Mouse (Mus musculus) kidney, embryonic 14.5 days (tissue): Measurements from ENCODE around the gene Vapb. TPM values are rescaled to one million over a fixed set of nuclear protein-coding genes. Genes with fewer than 3 reads are reported as not detected.

Experiments used
- ATAC-seq: fragments of 200-750 bp; cut with Nextera tagmentation; 2 replicates; pipeline ENCODE4 v1.8.0; 2017; ENCODE audit warnings: moderate number of reproducible peaks, mild to moderate bottlenecking, moderate TSS enrichment, moderate library complexity; ENCODE audit not compliant: low FRiP score, low TSS enrichment
- H3K27ac ChIP-seq: fragments of 300-500 bp; sonication (generic); 2 replicates; pipeline ENCODE4 v1.5.1; 2014; ENCODE audit warnings: low read depth, mild to moderate bottlenecking, low read length, moderate library complexity, mixed read lengths
- H3K27me3 ChIP-seq: fragments of 300-500 bp; sonication (generic); 2 replicates; pipeline ENCODE4 v1.6.1; 2014; ENCODE audit warnings: mild to moderate bottlenecking, low read length; ENCODE audit not compliant: control insufficient read depth, insufficient read depth
- H3K36me3 ChIP-seq: fragments of 300-500 bp; sonication (generic); 2 replicates; pipeline ENCODE4 v1.6.1; 2014; ENCODE audit warnings: low read length, mixed read lengths; ENCODE audit not compliant: control insufficient read depth, insufficient read depth
- H3K4me1 ChIP-seq: fragments of 300-500 bp; sonication (generic); 2 replicates; pipeline ENCODE4 v1.6.1; 2014; ENCODE audit warnings: low read length, mixed read lengths; ENCODE audit not compliant: control insufficient read depth, insufficient read depth
- H3K4me2 ChIP-seq: fragments of 300-500 bp; sonication (generic); replicated peaks from 2 replicates; pipeline ENCODE4 v1.6.1; 2014; ENCODE audit warnings: low read depth, mild to moderate bottlenecking, low read length
- H3K4me3 ChIP-seq: fragments of 300-500 bp; sonication (generic); 2 replicates; pipeline ENCODE4 v1.5.1; 2014; ENCODE audit warnings: mild to moderate bottlenecking, low read length
- H3K9ac ChIP-seq: fragments of 300-500 bp; sonication (generic); 2 replicates; pipeline ENCODE4 v1.6.1; 2014; ENCODE audit warnings: low read depth, mild to moderate bottlenecking, low read length, moderate library complexity
- H3K9me3 ChIP-seq: fragments of 300-500 bp; sonication (generic); 2 replicates; pipeline ENCODE4 v1.6.1; 2016; ENCODE audit warnings: low read length; ENCODE audit not compliant: control insufficient read depth
- WGBS: fragments of 180-500 bp; shearing (Covaris S2); extraction: QIAGEN DNeasy Blood & Tissue Kit; methylation state at CpG from one replicate; pipeline ENCODE4 v1.1.7; 2014; 5-methylcytosine and 5-hydroxymethylcytosine counted together
- microRNA-seq: library from miRNA; unstranded; fragments of <30 nt; microRNA quantifications from one replicate; pipeline ENCODE4, GENCODE M21; 2016
- polyA plus RNA-seq: library from polyadenylated mRNA; unstranded; fragments of >200 nt; fragmentation: Nextera tagmentation; extraction: Ambion mirVana; gene quantifications from 2 replicates; pipeline ENCODE4 v1.2.1, GENCODE M21; 2014

The Vapb gene
- polyA plus RNA-seq, 1 experiment from 2014 or later = 9.3 TPM

GRCm38 (mm10) chr2:173826287-173826686 lies 89.0 kb downstream of the Vapb start:
- Histone ChIP-seq H3K9me3 (no peaks in the 10 kb centered on the region), H3K27me3 (no peaks in the 10 kb centered on the region), H3K4me1 (no peaks in the 10 kb centered on the region), H3K36me3 (no peaks in the 10 kb centered on the region), H3K4me3 (no peak overlapping the region), H3K4me2 (no peak overlapping the region), H3K27ac (no peak overlapping the region), H3K9ac (no peak overlapping the region)
- ATAC-seq = no peak
- 91% methylated on average over 4 of the region's 4 CpGs for WGBS

GRCm38 (mm10) chr2:173827228-173827627 lies 89.9 kb downstream of the Vapb start:
- ATAC-seq = no peak
- H3K36me3 ChIP-seq = no peaks in the 10 kb centered on the region
- no peaks in the 10 kb centered on the region for H3K4me1 ChIP-seq
- H3K4me3 ChIP-seq = no peak overlapping the region
- WGBS = 94% methylated on average over 9 of the region's 9 CpGs
- H3K4me2 ChIP-seq = no peak overlapping the region
- no peaks in the 10 kb centered on the region for H3K9me3 ChIP-seq
- no peak overlapping the region for H3K9ac ChIP-seq
- no peaks in the 10 kb centered on the region for H3K27me3 ChIP-seq
- H3K27ac ChIP-seq = no peak overlapping the region

DNA sequence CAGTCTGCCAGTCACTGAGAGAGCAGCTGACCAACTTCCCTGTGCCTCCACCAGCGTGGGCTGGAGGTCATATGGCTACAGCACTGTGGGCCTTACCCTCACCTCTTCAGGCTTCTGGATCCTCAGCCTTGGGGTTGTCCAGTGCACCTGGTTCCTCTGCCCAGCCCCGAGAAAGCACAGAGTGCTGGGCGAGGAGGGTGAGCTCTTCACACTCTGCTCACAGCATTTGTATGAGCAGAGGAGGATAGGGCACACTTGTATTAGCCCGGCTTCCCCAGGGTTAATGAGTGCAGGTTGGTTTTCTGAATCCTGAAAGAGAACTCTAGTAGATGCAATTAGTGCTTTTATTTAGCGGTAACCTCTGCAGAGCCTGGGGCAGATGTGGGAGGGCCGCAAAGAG lies 90.8 kb downstream of the Vapb start:
- Histone ChIP-seq H3K4me3 (no peak overlapping the region), H3K27me3 (no peaks in the 10 kb centered on the region), H3K36me3 (no peaks in the 10 kb centered on the region), H3K9me3 (no peaks in the 10 kb centered on the region), H3K27ac (no peak overlapping the region), H3K4me2 (no peak overlapping the region), H3K9ac (no peak overlapping the region), H3K4me1 (no peaks in the 10 kb centered on the region)
- ATAC-seq = no peak
- WGBS = 74% methylated on average over 6 of the region's 6 CpGs

- H3K9me3 ChIP-seq = no peaks in the 10 kb centered on the region
- H3K4me1 ChIP-seq = no peaks in the 10 kb centered on the region
- WGBS = 81% methylated on average over 7 of the region's 7 CpGs
- no peak overlapping the region for H3K27ac ChIP-seq
- no peak overlapping the region for H3K4me2 ChIP-seq
- H3K9ac ChIP-seq = no peak overlapping the region
- no peak overlapping the region for H3K4me3 ChIP-seq
- no peaks in the 10 kb centered on the region for H3K27me3 ChIP-seq
- H3K36me3 ChIP-seq = no peaks in the 10 kb centered on the region
- ATAC-seq = no peak
Observed at GRCm38 (mm10) chr2:173832828-173833492, 95.6 kb downstream of the Vapb start.

Small RNA genes within 50 kb of the gene (microRNA-seq; reads per million reads assigned to microRNA genes)
- not detected for gene Mir6340

Other genes with a start within 250 kb of the Vapb start
- not detected in 2 replicates for gene 1700021F07Rik, start 214.9 kb upstream of the Vapb start, polyA plus RNA-seq
- not detected in 2 replicates for gene Ankrd60, start 159.1 kb upstream of the Vapb start, polyA plus RNA-seq
- gene Rab22a, start 77.8 kb upstream of the Vapb start, polyA plus RNA-seq = 24.9 and 32.9 TPM in 2 replicates
- gene 1700010B08Rik, start 18.1 kb upstream of the Vapb start, polyA plus RNA-seq = 0.23 TPM in 1 of 2 replicates, not detected in the other